In genomic region chr5:114413067-114413735, GRCm38 (mm10) we compare ENCODE assay signal across 10 mouse cellular contexts. TPM values are rescaled to one million over a fixed set of nuclear protein-coding genes. Genes with fewer than 3 reads are reported as not detected.
DNase-seq lines count a peak whose midpoint lies in the region; ATAC-seq and TF ChIP-seq lines count a peak whose summit lies in the region.
"Had no signal": no experiment of that assay in that cellular context is flagged by ENCODE, and none has a peak within 500 bp of the region (broad histone marks: within the 10 kb centered on the region; RNA-seq: fewer than 3 reads in every experiment).

No protein-coding gene starts in this region.

- DNase-seq in MN1 (ENCODE audit: low spot score) = peak; percentile 11
- DNase-seq in adrenal gland, adult 8-10 months = peak; percentile 73
- peak; percentile 13 for DNase-seq in heart, postnatal 25 days (ENCODE audit: low spot score)
- peak; percentile 27 for DNase-seq in liver, postnatal 0 days
- no peak for DNase-seq in spleen, adult 12 weeks (ENCODE audit: low spot score)
- no peak for DNase-seq in thymus, postnatal 14 days
- DNase-seq in ovary, adult 18-20 months (ENCODE audit: low spot score) = no peak
- DNase-seq in frontal cortex, postnatal 36 days (ENCODE audit: low spot score in 2 of 2) = no peak

- H3K4me2 ChIP-seq in liver, postnatal 0 days (ENCODE audit: low read depth, low read length) = no peak overlapping the region
- H3K4me2 ChIP-seq: hindbrain, embryonic 15.5 days; stomach, embryonic 15.5 days had no signal

- intact Hi-C loops in heart, postnatal 25 days (cut with DNase I) = no loop called here

- H3K4me3 ChIP-seq in liver, postnatal 0 days (ENCODE audit: low read depth, low read length) = no peak overlapping the region
- H3K4me3 ChIP-seq: hindbrain, embryonic 15.5 days; stomach, embryonic 15.5 days had no signal

- no peak for TF ChIP-seq EP300 in liver, postnatal 0 days (IDR thresholded peaks at IDR 0.05; ENCODE audit: low read depth)

- H3K36me3 ChIP-seq in liver, postnatal 0 days (replicated peaks; ENCODE audit: insufficient read depth, low read length) = peaks cover 89% of the 10 kb centered on the region

- no peaks in the 10 kb centered on the region for H3K27me3 ChIP-seq in liver, postnatal 0 days (ENCODE audit: insufficient read depth, low read length)
- H3K27me3 ChIP-seq: hindbrain, embryonic 15.5 days; stomach, embryonic 15.5 days had no signal

- no peak overlapping the region for H3K9ac ChIP-seq in liver, postnatal 0 days (replicated peaks)
- H3K9ac ChIP-seq: hindbrain, embryonic 15.5 days; stomach, embryonic 15.5 days had no signal

- TF ChIP-seq CTCF in liver, postnatal 0 days (IDR thresholded peaks at IDR 0.05; ENCODE audit: low read depth) = no peak

- WGBS in liver, postnatal 0 days (ENCODE audit: insufficient replicate concordance) = 77% methylated on average over 16 of the region's 16 CpGs

- H3K9me3 ChIP-seq in liver, postnatal 0 days (ENCODE audit: low read length) = no peaks in the 10 kb centered on the region
- H3K9me3 ChIP-seq: hindbrain, embryonic 15.5 days; stomach, embryonic 15.5 days had no signal

- no peaks in the 10 kb centered on the region for H3K4me1 ChIP-seq in liver, postnatal 0 days (ENCODE audit: insufficient read depth)
- H3K4me1 ChIP-seq: hindbrain, embryonic 15.5 days had no signal

- ATAC-seq in liver, postnatal 0 days = peak; percentile 61

- H3K27ac ChIP-seq in liver, postnatal 0 days (ENCODE audit: low read depth) = no peak overlapping the region
- H3K27ac ChIP-seq: hindbrain, embryonic 15.5 days; stomach, embryonic 15.5 days had no signal

RNA-seq across cellular contexts. Expression of gene Mmab, which starts 30.7 kb away (rescaled TPM):
- total RNA-seq in adrenal gland, adult 8-10 months (2022) = 10 to 100 TPM; 20.0 to 30.0 (median 24.4) TPM
- total RNA-seq in heart, postnatal 25 days (2021) = 10 to 100 TPM; 15.8 to 17.0 TPM
- polyA plus RNA-seq in liver, postnatal 0 days (2015; fragmentation: Nextera tagmentation; extraction: Ambion mirVana) = 3.8 and 4.5 TPM in 2 replicates

RNA-seq across cellular contexts. Expression of gene Mvk, which starts 30.9 kb away (rescaled TPM):
- 10 to 100 TPM; 31.6 to 45.5 (median 37.1) TPM for total RNA-seq in adrenal gland, adult 8-10 months (2022)
- total RNA-seq in heart, postnatal 25 days (2021) = 1 to 10 TPM; 9.2 to 9.7 TPM
- 9.4 and 10.7 TPM in 2 replicates for polyA plus RNA-seq in liver, postnatal 0 days (2015; fragmentation: Nextera tagmentation; extraction: Ambion mirVana)

RNA-seq across cellular contexts. Expression of gene Ube3b, which starts 32.8 kb away (rescaled TPM):
- 10 to 100 TPM; 74.7 to 93.2 (median 79.1) TPM for total RNA-seq in adrenal gland, adult 8-10 months (2022)
- total RNA-seq in heart, postnatal 25 days (2021) = 10 to 100 TPM; 85.4 to 93.5 TPM
- 11.1 and 11.3 TPM in 2 replicates for polyA plus RNA-seq in liver, postnatal 0 days (2015; fragmentation: Nextera tagmentation; extraction: Ambion mirVana)

RNA-seq across cellular contexts. Expression of gene Kctd10, which starts 32.9 kb away (rescaled TPM):
- total RNA-seq in adrenal gland, adult 8-10 months (2022) = 10 to 100 TPM; 69.8 to 78.5 (median 71.8) TPM
- total RNA-seq in heart, postnatal 25 days (2021) = 10 to 100 TPM; 52.2 to 55.0 TPM
- 16.4 and 17.4 TPM in 2 replicates for polyA plus RNA-seq in liver, postnatal 0 days (2015; fragmentation: Nextera tagmentation; extraction: Ambion mirVana)

Comparison
In these comparisons a context has a peak if more than half of its experiments do, and no peak if none do; other contexts are left out.
1. DNase-seq: peak in MN1 (single experiment), adrenal gland, adult 8-10 months (single experiment), heart, postnatal 25 days (single experiment) and liver, postnatal 0 days (single experiment); none in spleen, adult 12 weeks (single experiment), thymus, postnatal 14 days (single experiment), ovary, adult 18-20 months (single experiment) and frontal cortex, postnatal 36 days (0 of 2).